Mouse (Mus musculus): ENCODE measurements around the gene Nup98.
A peak's percentile ranks its signal among the peaks of the same experiment; 100 is the strongest.

Nup98 gene

DNA sequence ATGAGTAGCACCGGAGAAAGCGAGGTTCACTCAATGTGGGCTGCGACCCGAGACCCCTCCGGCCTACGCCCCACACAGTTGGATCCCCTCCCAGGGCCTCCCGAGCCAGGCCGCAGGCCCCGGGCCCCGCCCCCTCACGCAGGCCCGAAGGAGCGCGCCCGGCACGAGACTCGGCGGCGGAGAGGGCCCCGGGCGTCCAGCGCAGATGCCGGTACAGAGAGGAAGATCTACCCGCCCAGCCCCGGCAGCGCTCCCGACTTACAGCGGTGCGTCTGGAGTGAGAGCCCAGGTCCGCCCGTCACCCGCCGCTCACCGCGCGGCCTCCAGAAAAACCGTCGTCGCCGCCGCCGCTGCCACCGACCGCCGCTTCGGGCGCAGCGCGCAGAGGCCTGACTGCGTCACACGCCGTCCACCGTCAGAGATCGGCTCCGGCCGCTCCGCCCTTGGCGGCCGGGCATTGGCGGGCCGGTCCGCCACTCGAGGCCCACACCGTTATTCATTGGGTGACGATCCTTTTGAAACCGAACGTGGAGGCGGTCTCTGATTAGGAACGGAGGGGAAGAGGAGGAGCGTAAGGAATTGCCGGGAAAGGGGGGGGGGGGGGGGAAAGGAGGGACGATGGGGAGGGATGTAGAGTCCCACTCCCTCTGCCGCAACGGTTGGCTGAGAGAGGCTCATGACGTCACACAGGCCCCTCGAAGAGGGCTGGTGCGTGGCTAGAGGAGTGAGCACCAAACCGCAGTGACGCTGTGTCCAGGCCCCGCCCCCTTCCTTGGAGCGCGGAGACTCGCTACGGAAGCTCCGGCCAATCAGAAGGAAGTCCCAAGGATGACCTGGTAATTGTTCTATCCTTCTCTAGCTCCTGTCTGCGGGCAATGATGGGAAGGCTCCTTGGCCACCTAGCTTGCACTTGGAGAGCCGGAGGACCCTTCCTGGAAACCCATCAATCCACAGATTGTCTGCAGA is at the start of gene Nup98, which contains the start of gene Pgap2:
Gene Nup98 (minus strand): TSS at position 421 of the 966 bp plus-strand sequence.
Gene Pgap2 (plus strand): TSS at position 453 of the 966 bp plus-strand sequence.
- peak; percentile 98 to 99 for DNase-seq (ENCODE audit: low read depth in 2 of 2, low spot score in 2 of 2)

DNA sequence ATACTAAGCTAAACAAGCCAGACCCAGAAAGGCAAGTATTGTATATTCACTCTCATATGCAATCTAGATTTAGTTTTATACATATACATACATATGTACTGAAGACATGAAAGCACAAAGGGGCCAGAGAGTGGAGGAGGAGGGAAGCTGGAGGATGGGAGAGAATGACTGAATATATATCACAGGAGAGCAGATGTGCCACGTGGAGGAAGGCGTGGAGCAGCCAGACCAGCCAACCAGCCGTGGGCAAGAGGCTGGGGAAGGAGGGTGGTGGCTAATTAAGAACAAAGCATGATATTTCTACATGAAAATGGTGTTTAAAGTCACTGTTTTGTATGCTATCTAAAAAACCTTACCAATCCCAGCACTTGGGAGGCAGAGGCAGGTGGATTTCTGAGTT is 48.8 kb upstream of the Nup98 start:
- DNase-seq (ENCODE audit: low read depth in 2 of 2, low spot score in 2 of 2): no peak

DNA sequence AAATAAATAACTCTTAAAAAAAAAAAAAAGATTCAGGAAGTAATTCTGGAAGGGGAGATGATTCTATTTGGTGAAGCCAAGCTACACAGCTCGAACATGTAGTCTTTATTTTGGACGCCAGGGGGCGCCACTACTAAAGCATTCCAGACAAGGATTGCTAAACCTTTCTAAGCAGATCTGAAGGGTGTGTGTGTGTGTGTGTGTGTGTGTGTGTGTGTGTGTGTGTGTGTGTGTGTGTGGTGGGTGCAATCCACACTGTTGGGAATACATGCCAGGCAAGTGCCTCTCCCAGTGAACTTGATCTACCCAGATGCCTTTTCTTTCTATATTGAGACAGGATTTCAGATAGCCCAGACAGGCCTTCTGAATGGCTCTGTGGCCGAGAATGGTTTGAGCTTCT is 48.2 kb upstream of the Nup98 start:
- peak; percentile 78 to 84 for DNase-seq (ENCODE audit: low read depth in 2 of 2, low spot score in 2 of 2)

DNA sequence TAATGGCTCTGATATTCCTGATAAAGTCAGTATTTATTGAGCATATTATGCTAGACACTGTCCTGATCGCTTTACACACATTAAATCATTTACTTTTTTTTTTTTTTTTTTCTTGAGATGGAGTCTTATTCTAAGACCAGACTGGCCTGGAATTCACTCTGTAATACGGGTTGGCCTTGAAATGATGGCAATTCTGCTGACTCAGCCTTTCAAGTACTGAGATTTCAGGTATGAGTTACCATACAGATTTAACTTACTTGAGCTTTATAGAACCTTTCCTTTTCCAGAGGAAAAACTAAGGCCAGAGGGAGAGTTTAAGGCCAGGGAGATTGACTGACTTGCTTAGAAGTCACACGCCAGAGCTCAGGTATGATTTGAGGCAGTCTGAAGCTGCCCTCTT is 46.7 kb upstream of the Nup98 start:
- DNase-seq (ENCODE audit: low read depth in 2 of 2, low spot score in 2 of 2): no peak

DNA sequence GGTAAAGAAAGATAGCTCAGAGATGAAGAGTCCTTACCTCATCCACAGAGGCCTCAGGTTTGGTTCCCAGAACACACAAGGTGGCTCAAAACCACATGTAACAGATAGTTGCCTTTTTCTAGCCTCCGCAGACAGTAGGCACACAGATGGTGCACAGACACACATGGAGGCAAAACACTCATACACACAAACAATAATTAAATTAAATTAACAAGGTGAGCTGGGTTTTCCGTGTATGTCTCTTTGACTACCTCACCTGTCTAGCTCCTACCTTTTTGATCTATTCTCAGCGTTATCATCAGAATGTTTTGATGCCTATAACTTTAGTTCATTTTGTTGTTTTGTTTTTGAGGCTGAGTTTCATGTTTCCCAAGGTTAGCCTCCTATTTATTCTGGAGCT is 46.0 kb upstream of the Nup98 start, which contains the start of gene Rhog:
Gene Rhog (minus strand): TSS at position 101 of the 400 bp plus-strand sequence.
- no peak for DNase-seq (ENCODE audit: low read depth in 2 of 2, low spot score in 2 of 2)

DNA sequence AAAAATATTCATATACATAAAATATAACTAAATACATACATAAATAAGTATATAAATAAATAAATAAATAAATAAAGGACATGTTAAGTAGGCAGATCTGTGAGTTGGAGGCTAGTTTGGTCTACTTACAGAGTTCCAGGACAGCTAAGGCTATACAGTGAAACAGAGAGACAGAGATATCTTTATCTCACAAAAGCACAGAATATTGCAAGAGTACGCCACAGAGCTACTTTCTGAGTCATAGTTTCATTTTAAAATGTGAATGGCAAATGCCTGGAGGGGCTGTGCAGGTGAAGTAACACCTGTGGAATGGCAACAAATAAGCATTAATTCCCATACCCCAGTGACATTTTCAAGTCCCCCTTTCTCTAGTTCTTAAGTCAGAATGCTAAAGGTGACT is 43.7 kb upstream of the Nup98 start:
- no peak for DNase-seq (ENCODE audit: low read depth in 2 of 2, low spot score in 2 of 2)

DNA sequence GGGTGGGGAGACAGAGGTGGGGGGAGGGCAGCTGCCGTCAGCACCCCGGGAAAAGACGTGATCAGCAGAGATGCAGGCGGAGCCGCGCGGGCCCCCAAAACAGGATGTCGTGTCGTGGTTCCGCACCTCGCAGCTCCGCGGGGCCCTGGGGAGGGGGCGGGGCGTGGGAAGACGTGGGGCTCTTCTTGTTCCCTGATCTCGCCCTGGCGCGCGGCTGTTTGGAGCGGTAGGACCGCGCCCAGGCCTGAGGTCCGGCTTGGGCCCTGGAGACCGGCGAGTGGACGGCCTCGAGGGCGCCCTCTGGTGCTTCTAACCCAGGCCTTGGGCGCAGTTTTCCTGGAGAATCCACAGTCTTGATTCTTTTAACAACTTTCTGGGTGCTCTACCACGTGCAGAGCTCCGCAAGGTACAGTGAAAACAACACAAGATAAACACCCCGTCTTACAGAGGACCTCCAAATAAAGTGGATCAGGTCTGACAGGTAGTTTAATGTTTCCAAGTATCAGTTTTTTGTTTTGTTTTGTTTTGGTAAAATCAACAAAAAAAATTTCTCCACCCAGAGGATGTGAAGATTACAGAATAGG is 40.7 kb upstream of the Nup98 start:
- peak; percentile 90 to 94 for DNase-seq (ENCODE audit: low read depth in 2 of 2, low spot score in 2 of 2)

DNA sequence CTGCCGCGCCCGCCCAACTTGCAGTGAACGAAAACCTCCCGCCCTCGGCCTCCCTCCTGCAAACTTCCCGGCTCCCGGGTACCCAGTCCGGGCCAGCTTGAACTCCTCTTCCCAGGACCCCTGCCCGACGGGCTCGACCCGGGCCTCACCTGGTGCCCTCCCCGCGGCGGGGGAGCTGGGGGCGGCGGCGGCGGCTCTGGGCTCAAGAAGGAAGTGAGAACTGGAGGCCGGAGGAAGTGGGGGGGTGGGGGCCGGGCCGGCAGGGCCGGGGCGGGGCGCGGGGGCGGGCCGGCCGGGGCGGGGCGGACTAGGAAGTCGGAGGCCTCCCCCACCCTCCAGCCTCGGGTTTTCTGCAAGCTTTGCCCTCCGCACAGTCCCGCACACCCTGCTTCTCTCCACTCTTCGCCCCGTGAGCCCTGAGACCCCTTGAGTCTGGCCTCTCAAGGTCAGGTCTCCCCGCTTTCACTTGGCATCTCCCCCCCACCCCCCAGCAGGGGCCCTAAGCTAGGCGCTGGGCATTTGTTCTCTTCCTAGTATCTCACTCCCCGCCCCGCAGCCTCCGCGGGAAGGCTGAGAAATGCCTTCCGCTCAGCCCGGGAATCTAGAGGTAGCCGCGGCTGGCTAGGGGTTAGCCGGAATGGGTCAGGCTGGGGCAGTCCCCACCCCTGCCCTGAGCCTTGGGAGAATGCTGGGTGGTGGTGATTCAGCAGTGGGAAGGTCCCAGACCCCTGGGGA is 40.1 kb upstream of the Nup98 start:
- peak; percentile 60 to 61 for DNase-seq (ENCODE audit: low read depth in 2 of 2, low spot score in 2 of 2)

DNA sequence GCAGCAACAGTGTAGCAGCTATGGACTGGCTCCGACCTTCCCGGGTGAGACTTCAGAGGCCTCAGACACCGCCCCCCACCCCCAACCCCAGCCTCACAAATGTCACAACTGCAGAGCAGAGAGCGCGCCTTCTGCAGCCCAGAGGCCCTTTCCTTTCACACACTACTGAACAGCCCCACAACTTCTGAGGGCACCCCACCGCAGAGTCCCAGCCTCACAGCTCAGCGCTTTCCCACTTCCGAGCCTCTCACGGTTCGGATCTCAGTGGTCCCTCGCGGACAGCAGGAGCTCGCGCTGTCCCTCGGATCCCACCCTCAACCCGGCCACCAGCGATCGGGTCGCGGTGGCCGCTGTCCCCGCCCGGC is 39.5 kb upstream of the Nup98 start:
- peak; percentile 58 to 66 for DNase-seq (ENCODE audit: low read depth in 2 of 2, low spot score in 2 of 2)

DNA sequence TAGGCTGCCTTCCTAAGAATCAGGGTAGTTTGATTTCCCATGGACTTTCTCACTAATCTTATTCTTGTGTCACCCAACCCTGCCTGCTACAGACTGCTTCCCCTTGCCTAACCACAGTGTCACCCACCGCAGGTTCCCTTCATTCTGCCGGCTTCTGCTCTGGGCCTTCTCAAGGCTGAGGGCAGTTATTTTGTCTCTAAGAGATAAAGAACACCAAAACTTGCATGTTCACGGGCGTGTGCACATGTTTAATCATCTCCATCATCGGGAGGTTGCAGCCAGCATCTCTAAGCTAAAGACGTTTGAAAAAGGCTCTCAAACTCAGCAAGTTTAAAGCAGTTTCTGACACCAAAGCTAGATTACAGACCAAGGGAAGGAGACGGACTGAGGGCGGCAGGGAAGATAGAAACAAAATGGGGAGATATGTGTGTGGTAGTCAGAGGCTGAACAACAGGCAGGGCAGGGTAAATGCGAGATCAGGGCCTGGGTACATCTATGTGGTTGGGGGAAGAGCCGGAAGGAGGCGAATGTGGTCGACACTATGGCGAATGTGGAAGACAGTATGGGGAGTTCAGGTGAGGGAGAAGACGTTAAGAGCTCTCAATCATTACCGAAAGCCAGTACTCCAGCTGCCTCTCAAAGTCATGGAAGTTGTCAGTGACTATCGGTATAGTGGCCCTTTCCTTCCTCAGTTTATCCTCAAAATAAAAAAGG is 38.9 kb upstream of the Nup98 start:
- peak; percentile 27 to 43 for DNase-seq (ENCODE audit: low read depth in 2 of 2, low spot score in 2 of 2)

DNA sequence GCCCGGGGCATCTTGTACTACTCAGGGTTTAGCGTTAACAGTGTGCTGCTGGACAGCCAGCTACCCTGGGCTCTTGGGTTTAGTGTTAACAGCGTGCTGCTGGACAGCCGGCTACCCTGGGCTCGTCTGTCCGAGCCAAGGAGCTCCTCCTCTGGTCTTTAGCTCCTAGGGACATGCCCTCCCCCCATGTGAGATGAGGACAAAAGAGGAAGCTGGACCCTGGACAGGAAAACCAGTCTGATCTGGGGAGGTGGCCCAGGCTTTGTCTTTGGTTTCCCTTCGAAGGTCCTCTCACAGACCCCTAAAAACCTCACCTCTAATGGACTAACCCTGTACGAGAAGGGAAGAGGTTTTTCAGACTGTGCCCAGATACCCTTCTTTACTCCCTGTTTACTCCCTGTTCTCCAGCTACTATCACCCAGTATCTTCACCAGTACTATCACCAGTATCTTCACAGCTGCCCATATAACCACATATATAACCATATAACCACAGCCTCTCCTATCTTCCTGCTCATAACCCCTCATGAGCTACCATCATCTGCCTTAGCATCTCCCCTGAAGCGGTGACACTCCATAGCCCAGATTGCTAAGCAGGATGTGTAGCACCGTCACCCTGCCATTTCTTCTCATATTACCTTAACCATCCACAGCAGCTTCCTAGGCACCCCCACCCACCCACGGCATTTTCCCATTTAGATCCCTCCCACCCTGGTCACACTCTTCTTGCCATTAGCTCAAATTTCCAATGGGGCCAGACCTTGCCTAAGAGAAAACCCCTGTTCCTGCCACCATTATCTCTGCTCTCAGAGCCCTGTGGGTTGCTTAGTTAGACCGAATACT is 37.2 kb upstream of the Nup98 start:
- DNase-seq (ENCODE audit: low read depth in 2 of 2, low spot score in 2 of 2): peak in 1 of 2 experiments; percentile 23

DNA sequence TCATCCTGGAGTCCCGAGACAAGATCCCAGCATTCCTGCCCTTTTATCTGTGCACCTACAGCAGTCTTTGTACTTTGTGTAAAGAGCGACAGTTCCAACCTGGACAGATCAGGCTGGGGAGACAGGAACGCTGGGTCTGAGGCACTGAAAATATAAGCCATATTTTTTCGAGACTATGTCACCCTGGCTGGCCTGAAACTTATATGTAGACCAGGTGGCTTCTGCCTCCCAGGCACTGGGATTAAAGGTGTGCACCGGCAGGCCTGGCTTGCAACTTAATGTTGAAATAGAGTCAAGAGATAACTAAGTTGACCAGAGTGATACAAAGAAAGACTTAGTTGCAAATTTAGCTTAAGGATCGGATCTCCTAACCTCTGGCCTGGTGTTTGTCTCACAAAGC is 36.3 kb upstream of the Nup98 start:
- DNase-seq (ENCODE audit: low read depth in 2 of 2, low spot score in 2 of 2): no peak

DNA sequence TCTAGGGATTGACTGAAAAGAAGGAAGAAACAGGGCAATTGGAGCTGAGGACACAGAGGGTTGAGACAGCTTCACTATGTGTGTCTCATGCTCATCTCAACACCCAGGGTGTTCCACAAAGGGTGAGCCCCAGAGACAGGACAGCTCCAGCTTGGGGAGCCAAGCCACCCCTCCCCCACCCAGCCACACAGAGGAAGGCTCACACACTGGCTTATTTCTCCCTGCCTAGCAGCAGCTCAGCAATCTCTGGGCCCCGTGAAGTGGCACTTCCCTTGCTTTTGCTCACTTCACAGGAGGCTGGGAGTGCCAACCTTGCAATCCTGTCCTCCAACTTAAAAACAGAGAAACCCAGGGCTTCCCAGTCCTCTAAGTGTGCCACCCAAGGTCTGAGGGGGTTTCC is 35.8 kb upstream of the Nup98 start:
- no peak for DNase-seq (ENCODE audit: low read depth in 2 of 2, low spot score in 2 of 2)

DNA sequence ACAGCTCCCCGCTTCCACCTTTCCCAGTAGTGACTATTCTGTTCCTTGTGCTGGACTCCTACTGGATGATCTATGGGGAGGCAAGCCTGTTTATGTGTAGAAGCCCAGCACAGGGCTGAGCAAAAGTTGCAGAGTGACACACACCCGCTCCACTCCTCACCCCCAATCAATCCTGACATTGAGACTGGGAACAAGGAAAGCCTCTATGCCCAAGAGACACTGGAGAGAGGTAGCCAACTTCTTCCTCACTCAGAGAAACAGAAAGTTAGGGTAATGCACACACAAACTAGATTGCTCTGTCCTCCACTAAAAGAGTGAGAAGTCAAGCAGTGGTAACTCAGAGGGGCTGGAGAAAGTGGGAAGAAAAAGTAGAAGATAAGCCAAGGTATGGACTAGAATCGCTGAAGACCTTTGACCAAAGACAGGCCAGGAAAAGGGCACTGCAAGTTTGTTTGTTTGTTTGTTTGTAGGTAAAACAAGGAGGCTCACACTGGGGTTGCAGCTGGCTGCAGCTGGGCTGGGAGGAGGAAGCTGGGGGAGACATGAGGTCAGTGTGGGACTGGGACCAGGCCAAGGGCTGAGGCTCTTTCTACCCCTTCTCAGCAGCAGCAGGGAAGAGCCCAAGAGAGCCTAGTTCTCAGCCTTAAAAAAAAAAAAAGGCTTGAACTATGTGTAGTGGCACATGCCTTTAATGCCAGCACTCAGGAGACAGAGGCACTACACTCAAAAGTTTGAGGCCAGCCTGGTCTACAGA is 35.0 kb upstream of the Nup98 start:
- no peak for DNase-seq (ENCODE audit: low read depth in 2 of 2, low spot score in 2 of 2)

DNA sequence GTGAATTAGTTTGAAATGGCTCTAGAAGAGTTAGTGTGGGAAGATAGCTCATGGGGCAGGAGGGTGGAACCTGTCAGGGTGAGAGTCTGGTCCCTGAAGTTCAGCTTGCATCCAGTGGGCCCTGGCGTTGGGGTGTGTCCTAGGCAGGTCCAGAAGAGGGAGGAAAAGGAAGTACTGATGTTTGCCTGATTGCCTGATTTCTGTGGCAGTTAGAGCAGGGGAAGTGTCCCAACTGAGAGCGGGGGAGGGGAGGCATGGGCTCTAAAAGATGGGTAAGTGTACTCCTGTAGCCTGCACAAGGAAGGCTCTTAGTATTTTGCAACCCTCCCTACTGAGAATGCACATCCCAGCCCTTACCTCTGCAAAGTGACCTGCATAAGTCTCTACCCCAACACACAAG is 33.9 kb upstream of the Nup98 start:
- DNase-seq (ENCODE audit: low read depth in 2 of 2, low spot score in 2 of 2): no peak

DNA sequence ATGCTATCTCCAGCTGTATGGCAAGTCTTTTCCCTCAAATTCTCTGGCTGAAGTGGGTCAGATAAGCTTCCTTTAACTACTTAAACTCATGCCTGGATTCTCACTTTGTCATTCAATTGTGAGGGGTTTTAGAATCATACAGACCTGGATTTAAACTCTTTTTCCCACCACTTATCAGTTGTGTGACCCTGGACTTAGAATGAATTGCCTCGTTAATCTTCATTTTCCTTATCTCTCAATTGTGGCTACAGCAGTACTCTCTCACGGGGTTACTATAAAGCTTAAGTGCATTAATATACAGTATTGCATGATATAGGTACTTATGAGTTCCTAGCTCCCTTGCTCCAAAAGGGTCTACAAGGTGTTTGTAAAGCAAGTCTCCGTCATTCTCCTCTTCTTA is 32.9 kb upstream of the Nup98 start:
- DNase-seq (ENCODE audit: low read depth in 2 of 2, low spot score in 2 of 2): no peak

DNA sequence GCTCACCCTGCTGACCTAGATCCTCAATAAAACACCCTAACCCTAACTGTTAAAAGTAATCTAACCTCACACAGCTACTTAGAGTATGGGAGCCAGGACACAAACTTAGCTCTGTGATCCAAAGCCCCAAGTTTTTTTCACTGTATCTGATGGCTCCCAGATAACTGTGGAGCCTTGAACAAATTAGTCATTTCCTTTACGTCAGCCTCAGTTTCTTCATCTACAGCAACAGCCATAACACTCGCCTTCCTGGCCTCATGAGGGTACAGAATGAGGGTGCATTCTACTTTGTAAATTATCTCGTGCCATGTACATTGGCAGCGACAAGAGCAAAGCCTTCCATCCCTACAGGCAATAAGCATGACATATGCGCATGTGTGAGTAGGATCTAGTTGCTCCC is 32.4 kb upstream of the Nup98 start:
- DNase-seq (ENCODE audit: low read depth in 2 of 2, low spot score in 2 of 2): no peak

DNA sequence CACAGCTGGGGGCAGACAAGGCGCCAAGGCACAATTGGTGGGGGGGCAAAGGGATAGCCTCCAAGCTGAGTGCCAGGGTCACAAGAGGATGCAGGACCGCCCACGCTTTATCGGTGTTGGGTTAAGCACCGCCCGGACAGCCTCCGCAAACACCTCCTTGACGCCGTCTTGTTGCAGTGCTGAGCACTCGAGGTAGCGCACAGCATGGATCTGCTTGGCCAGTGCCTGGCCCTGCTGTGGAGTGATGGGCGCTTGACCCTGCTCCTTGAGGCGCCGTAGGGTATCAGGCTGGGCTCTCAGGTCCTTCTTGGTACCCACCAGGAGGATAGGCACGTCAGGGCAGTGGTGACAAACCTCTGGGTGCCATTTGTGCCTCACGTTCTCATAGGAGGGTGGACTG is 29.6 kb upstream of the Nup98 start:
- DNase-seq (ENCODE audit: low read depth in 2 of 2, low spot score in 2 of 2): no peak

DNA sequence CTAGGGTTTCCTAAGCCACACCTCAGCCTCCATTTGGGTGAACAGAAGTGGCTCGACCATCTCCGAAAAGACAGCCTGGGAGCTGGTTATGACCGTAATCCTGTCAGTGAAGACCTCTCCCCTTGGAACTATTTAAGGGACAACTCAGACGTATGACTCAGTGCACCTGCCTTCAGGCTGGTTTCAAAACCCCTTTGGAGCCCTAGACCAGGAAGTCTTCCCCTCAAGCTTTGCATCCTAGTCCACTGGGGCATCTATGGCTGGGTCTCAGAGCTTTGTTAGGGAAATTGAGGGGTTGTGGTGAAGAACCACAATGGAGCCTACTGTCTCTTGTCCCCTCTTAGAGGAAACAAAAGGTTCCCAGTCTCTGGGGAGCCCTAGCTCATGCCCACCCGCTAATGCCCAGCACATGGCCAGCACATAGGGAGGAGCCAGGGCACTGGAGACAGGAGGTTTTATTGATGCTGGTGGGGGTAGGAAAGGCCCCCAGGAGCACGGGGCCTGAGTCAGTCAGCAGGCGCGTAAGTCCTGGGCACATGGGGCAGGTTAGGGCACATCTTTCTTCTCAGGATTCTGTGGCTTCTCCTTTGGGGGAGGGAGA is 28.8 kb upstream of the Nup98 start:
- DNase-seq (ENCODE audit: low read depth in 2 of 2, low spot score in 2 of 2): no peak

Data from CD8-positive naive resting alpha-beta T cell, adult 2 months (primary cell).